19 mouse cellular contexts compared by ENCODE assay signal in the genomic region with DNA sequence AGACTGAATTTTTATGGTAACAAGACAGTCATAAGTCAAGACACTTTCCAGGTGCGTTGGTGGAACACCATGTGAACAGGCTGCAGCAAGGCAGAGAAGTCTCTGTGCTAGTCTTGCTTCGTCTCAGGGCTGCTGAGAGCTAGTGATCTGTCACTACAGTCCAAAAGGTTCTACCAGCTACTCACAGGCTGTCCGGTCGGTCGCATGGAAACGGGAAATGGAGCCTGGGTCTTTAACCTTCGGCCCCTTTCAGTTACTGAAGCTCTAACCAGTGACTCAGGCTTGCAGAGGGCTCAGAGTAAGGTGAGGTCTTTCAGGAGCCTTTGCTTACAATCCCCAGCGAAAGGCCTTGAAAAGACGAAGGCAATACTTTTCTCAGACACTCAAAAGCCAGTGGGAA.
DNase-seq lines count a peak whose midpoint lies in the region; ATAC-seq lines count a peak whose summit lies in the region.
"Had no signal": no experiment of that assay in that cellular context is flagged by ENCODE, and none has a peak within 500 bp of the region (broad histone marks: within the 10 kb centered on the region; RNA-seq: fewer than 3 reads in every experiment).

No protein-coding gene starts in this region.

- WGBS in midbrain, embryonic 11.5 days: 89% methylated on average over 9 of the region's 9 CpGs
- 91% methylated on average over 9 of the region's 9 CpGs for WGBS in midbrain, embryonic 10.5 days
- 86% methylated on average over 9 of the region's 9 CpGs for WGBS in hindbrain, embryonic 10.5 days

- peak; percentile 23 for DNase-seq in midbrain, embryonic 11.5 days (ENCODE audit: low spot score, missing footprints)
- no peak for DNase-seq in midbrain, embryonic 10.5 days (ENCODE audit: low spot score)
- DNase-seq in kidney, adult 8-10 months: peak; percentile 65 to 73
- DNase-seq in kidney, postnatal 25 days: peak; percentile 53 to 81
- no peak for DNase-seq in layer of hippocampus, adult 9-11 months
- DNase-seq in hindbrain, embryonic 10.5 days (ENCODE audit: low spot score): no peak
- no peak for DNase-seq in spleen, adult 12 weeks (ENCODE audit: low spot score)
- DNase-seq: adrenal gland, adult 8-10 months; adrenal gland, postnatal 36 days; cerebellum, adult 2 months; cerebellum, postnatal 10 days; forebrain, postnatal 0 days; gastrocnemius, postnatal 14 days; heart, adult 2 months had no signal

- H3K9me3 ChIP-seq in midbrain, embryonic 11.5 days (ENCODE audit: control insufficient read depth, low read length): no peaks in the 10 kb centered on the region
- H3K9me3 ChIP-seq in midbrain, embryonic 10.5 days (replicated peaks): no peaks in the 10 kb centered on the region
- no peaks in the 10 kb centered on the region for H3K9me3 ChIP-seq in hindbrain, embryonic 10.5 days
- H3K9me3 ChIP-seq: embryonic facial prominence, embryonic 10.5 days had no signal

- no peak overlapping the region for H3K9ac ChIP-seq in midbrain, embryonic 11.5 days (ENCODE audit: low read length)
- H3K9ac ChIP-seq: forebrain, embryonic 13.5 days; forebrain, postnatal 0 days had no signal

- H3K4me1 ChIP-seq in midbrain, embryonic 11.5 days (ENCODE audit: control insufficient read depth, insufficient read depth, low read length): no peaks in the 10 kb centered on the region
- no peaks in the 10 kb centered on the region for H3K4me1 ChIP-seq in midbrain, embryonic 10.5 days
- no peaks in the 10 kb centered on the region for H3K4me1 ChIP-seq in hindbrain, embryonic 10.5 days (replicated peaks)
- H3K4me1 ChIP-seq: embryonic facial prominence, embryonic 10.5 days; forebrain, embryonic 13.5 days had no signal

- no peak overlapping the region for H3K4me3 ChIP-seq in midbrain, embryonic 11.5 days (ENCODE audit: low read depth, low read length)
- H3K4me3 ChIP-seq in midbrain, embryonic 10.5 days: no peak overlapping the region
- H3K4me3 ChIP-seq in hindbrain, embryonic 10.5 days: no peak overlapping the region
- H3K4me3 ChIP-seq: embryonic facial prominence, embryonic 10.5 days; forebrain, embryonic 13.5 days; heart, adult 2 months had no signal

- ATAC-seq in midbrain, embryonic 11.5 days (ENCODE audit: low FRiP score): no peak
- ATAC-seq: CD4-positive, CD25-positive, alpha-beta regulatory T cell, adult 4 months; forebrain, embryonic 13.5 days; forebrain, postnatal 0 days had no signal

- no peaks in the 10 kb centered on the region for H3K27me3 ChIP-seq in midbrain, embryonic 11.5 days (ENCODE audit: control insufficient read depth, insufficient read depth, low read length)
- no peaks in the 10 kb centered on the region for H3K27me3 ChIP-seq in midbrain, embryonic 10.5 days (ENCODE audit: low read depth, poor library complexity, severe bottlenecking)
- no peaks in the 10 kb centered on the region for H3K27me3 ChIP-seq in hindbrain, embryonic 10.5 days (ENCODE audit: insufficient read depth, poor library complexity, severe bottlenecking)
- H3K27me3 ChIP-seq: forebrain, embryonic 13.5 days had no signal

- no peak overlapping the region for H3K27ac ChIP-seq in midbrain, embryonic 11.5 days (ENCODE audit: low read depth, low read length)
- H3K27ac ChIP-seq in midbrain, embryonic 10.5 days (replicated peaks): no peak overlapping the region
- H3K27ac ChIP-seq in hindbrain, embryonic 10.5 days: no peak overlapping the region
- H3K27ac ChIP-seq: embryonic facial prominence, embryonic 10.5 days; forebrain, embryonic 13.5 days; heart, adult 2 months had no signal

- H3K4me2 ChIP-seq in midbrain, embryonic 11.5 days: no peak overlapping the region
- H3K4me2 ChIP-seq: forebrain, embryonic 13.5 days; heart, embryonic 11.5 days had no signal

- H3K36me3 ChIP-seq in midbrain, embryonic 11.5 days (ENCODE audit: control insufficient read depth, insufficient read depth, low read length): no peaks in the 10 kb centered on the region
- no peaks in the 10 kb centered on the region for H3K36me3 ChIP-seq in midbrain, embryonic 10.5 days
- H3K36me3 ChIP-seq in hindbrain, embryonic 10.5 days: no peaks in the 10 kb centered on the region
- H3K36me3 ChIP-seq: embryonic facial prominence, embryonic 10.5 days; G1E had no signal

Comparison
In these comparisons a context has a peak if more than half of its experiments do, and no peak if none do; other contexts are left out.
1. DNase-seq: peak in midbrain, embryonic 11.5 days (single experiment), kidney, adult 8-10 months (2 of 2) and kidney, postnatal 25 days (2 of 2); none in midbrain, embryonic 10.5 days (single experiment), layer of hippocampus, adult 9-11 months (single experiment), hindbrain, embryonic 10.5 days (single experiment) and spleen, adult 12 weeks (single experiment).